Mouse (Mus musculus): ENCODE results near the gene Ate1. TPM values are rescaled to one million over a fixed set of nuclear protein-coding genes. Genes with fewer than 3 reads are reported as not detected.
"Not testable (repeated sequence)": the region's sequence is repeated elsewhere in the genome, so short reads cannot be mapped to it uniquely, and the experiment has no call there.

Ate1 gene
- total and polyA plus RNA-seq, 3 experiments: 8.9 to 34.9 (median 34.1) TPM

GRCm38 (mm10) chr7:130394697-130395096 lies 125.5 kb downstream of the Ate1 start:
- no peaks in the 10 kb centered on the region for H3K79me2 ChIP-seq (replicated peaks; ENCODE audit: control insufficient read depth, insufficient read depth, low read length)
- H3K4me3 ChIP-seq: no peak overlapping the region
- no peaks in the 10 kb centered on the region for H3K36me3 ChIP-seq (ENCODE audit: control insufficient read depth, insufficient read depth, low read length)
- no peaks in the 10 kb centered on the region for H3K27me3 ChIP-seq (ENCODE audit: control insufficient read depth, insufficient read depth, low read length)
- no peak overlapping the region for H3K9ac ChIP-seq (ENCODE audit: low read depth, low read length)
- intact Hi-C loops (cut with DNase I): no loop called here
- no peak for DNase-seq
- WGBS: 91% methylated on average over 2 of the region's 2 CpGs
- TF ChIP-seq CTCF (IDR thresholded peaks at IDR 0.05) (no peak), EP300 (IDR thresholded peaks at IDR 0.05; ENCODE audit: insufficient read depth, low read depth, low read length) (no peak), POLR2A (IDR thresholded peaks at IDR 0.05; ENCODE audit: insufficient read depth, low read depth, low read length) (no peak)
- H3K27ac ChIP-seq: no peak overlapping the region
- H3K4me1 ChIP-seq (ENCODE audit: control insufficient read depth, insufficient read depth, low read length): no peaks in the 10 kb centered on the region; the same call in 1 of the 2 replicates

- H3K27ac ChIP-seq; intact Hi-C loops (cut with DNase I); H3K4me3 ChIP-seq; DNase-seq; H3K9ac ChIP-seq (ENCODE audit: low read depth, low read length); H3K79me2 ChIP-seq (replicated peaks; ENCODE audit: control insufficient read depth, insufficient read depth, low read length); H3K36me3 ChIP-seq (ENCODE audit: control insufficient read depth, insufficient read depth, low read length); H3K27me3 ChIP-seq (ENCODE audit: control insufficient read depth, insufficient read depth, low read length); H3K4me1 ChIP-seq (ENCODE audit: control insufficient read depth, insufficient read depth, low read length): not testable (repeated sequence)
- 98% methylated on average over 1 of the region's 1 CpGs for WGBS
These were observed 130.1 kb downstream of the Ate1 start for GRCm38 (mm10) chr7:130390060-130390459.

GRCm38 (mm10) chr7:130386308-130386707 lies 133.9 kb downstream of the Ate1 start:
- intact Hi-C loops (cut with DNase I): no loop called here
- Histone ChIP-seq H3K4me1 (ENCODE audit: control insufficient read depth, insufficient read depth, low read length) (no peaks in the 10 kb centered on the region), H3K79me2 (replicated peaks; ENCODE audit: control insufficient read depth, insufficient read depth, low read length) (no peaks in the 10 kb centered on the region), H3K27me3 (ENCODE audit: control insufficient read depth, insufficient read depth, low read length) (no peaks in the 10 kb centered on the region), H3K36me3 (ENCODE audit: control insufficient read depth, insufficient read depth, low read length) (no peaks in the 10 kb centered on the region), H3K9ac (ENCODE audit: low read depth, low read length) (no peak overlapping the region), H3K27ac (no peak overlapping the region), H3K4me3 (no peak overlapping the region)
- no peak for TF ChIP-seq CTCF (IDR thresholded peaks at IDR 0.05)
- no peak for TF ChIP-seq EP300 (IDR thresholded peaks at IDR 0.05; ENCODE audit: insufficient read depth, low read depth, low read length)
- TF ChIP-seq POLR2A (IDR thresholded peaks at IDR 0.05; ENCODE audit: insufficient read depth, low read depth, low read length): no peak
- 86% methylated on average over 3 of the region's 3 CpGs for WGBS
- DNase-seq: no peak

- H3K27ac ChIP-seq: no peak overlapping the region
- no peak for TF ChIP-seq POLR2A (IDR thresholded peaks at IDR 0.05; ENCODE audit: insufficient read depth, low read depth, low read length)
- no peak for TF ChIP-seq EP300 (IDR thresholded peaks at IDR 0.05; ENCODE audit: insufficient read depth, low read depth, low read length)
- no peak for TF ChIP-seq CTCF (IDR thresholded peaks at IDR 0.05)
- H3K4me3 ChIP-seq: no peak overlapping the region
- H3K4me1 ChIP-seq (ENCODE audit: control insufficient read depth, insufficient read depth, low read length): no peaks in the 10 kb centered on the region
- 92% methylated on average over 8 of the region's 8 CpGs for WGBS
- H3K36me3 ChIP-seq (ENCODE audit: control insufficient read depth, insufficient read depth, low read length): no peaks in the 10 kb centered on the region
- DNase-seq: no peak
- H3K9ac ChIP-seq (ENCODE audit: low read depth, low read length): no peak overlapping the region
- no peaks in the 10 kb centered on the region for H3K79me2 ChIP-seq (replicated peaks; ENCODE audit: control insufficient read depth, insufficient read depth, low read length)
- no peaks in the 10 kb centered on the region for H3K27me3 ChIP-seq (ENCODE audit: control insufficient read depth, insufficient read depth, low read length)
- intact Hi-C loops (cut with DNase I): no loop called here
These were observed 134.4 kb downstream of the Ate1 start for GRCm38 (mm10) chr7:130385732-130386294.

GRCm38 (mm10) chr7:130382126-130382525 lies 138.0 kb downstream of the Ate1 start:
- TF ChIP-seq CTCF (IDR thresholded peaks at IDR 0.05) (no peak), EP300 (IDR thresholded peaks at IDR 0.05; ENCODE audit: insufficient read depth, low read depth, low read length) (no peak), POLR2A (IDR thresholded peaks at IDR 0.05; ENCODE audit: insufficient read depth, low read depth, low read length) (no peak)
- H3K79me2 ChIP-seq (replicated peaks; ENCODE audit: control insufficient read depth, insufficient read depth, low read length): no peaks in the 10 kb centered on the region
- no peaks in the 10 kb centered on the region for H3K27me3 ChIP-seq (ENCODE audit: control insufficient read depth, insufficient read depth, low read length)
- H3K4me1 ChIP-seq (ENCODE audit: control insufficient read depth, insufficient read depth, low read length): no peaks in the 10 kb centered on the region
- intact Hi-C loops (cut with DNase I): no loop called here
- H3K27ac ChIP-seq: no peak overlapping the region
- no peak overlapping the region for H3K4me3 ChIP-seq
- WGBS: 96% methylated on average over 13 of the region's 13 CpGs
- DNase-seq: no peak
- no peak overlapping the region for H3K9ac ChIP-seq (ENCODE audit: low read depth, low read length)
- no peaks in the 10 kb centered on the region for H3K36me3 ChIP-seq (ENCODE audit: control insufficient read depth, insufficient read depth, low read length)

- H3K4me1 ChIP-seq (ENCODE audit: control insufficient read depth, insufficient read depth, low read length): no peaks in the 10 kb centered on the region
- H3K79me2 ChIP-seq (replicated peaks; ENCODE audit: control insufficient read depth, insufficient read depth, low read length): no peaks in the 10 kb centered on the region
- DNase-seq: no peak
- no peak overlapping the region for H3K27ac ChIP-seq
- intact Hi-C loops (cut with DNase I): loop anchor here (2.0 kb wide), 1 partner anchor 729 kb away; no protein-coding TSS in a partner anchor
- no peaks in the 10 kb centered on the region for H3K27me3 ChIP-seq (ENCODE audit: control insufficient read depth, insufficient read depth, low read length)
- TF ChIP-seq EP300 (IDR thresholded peaks at IDR 0.05; ENCODE audit: insufficient read depth, low read depth, low read length) (no peak), POLR2A (IDR thresholded peaks at IDR 0.05; ENCODE audit: insufficient read depth, low read depth, low read length) (no peak), CTCF (IDR thresholded peaks at IDR 0.05) (no peak)
- H3K4me3 ChIP-seq: no peak overlapping the region
- H3K36me3 ChIP-seq (ENCODE audit: control insufficient read depth, insufficient read depth, low read length): no peaks in the 10 kb centered on the region
- H3K9ac ChIP-seq (ENCODE audit: low read depth, low read length): no peak overlapping the region
- 93% methylated on average over 8 of the region's 8 CpGs for WGBS
These were observed 138.7 kb downstream of the Ate1 start for GRCm38 (mm10) chr7:130381387-130381951.

Measured in heart, adult 2 months (tissue).